Mouse (Mus musculus) megakaryocyte, embryonic 14.5 days (primary cell): ENCODE data around the gene Myd88.

Experiments used
- FLI1 ChIP-seq: IDR thresholded peaks from 2 replicates; pipeline ENCODE4 v1.6.1; 2012; ENCODE audit warnings: low read length, inconsistent platforms, mixed read lengths
- GATA1 ChIP-seq: IDR thresholded peaks from 3 replicates; pipeline ENCODE4 v1.6.1; 2012; ENCODE audit warnings: mixed read lengths, low read length, inconsistent platforms, borderline replicate concordance

DNA sequence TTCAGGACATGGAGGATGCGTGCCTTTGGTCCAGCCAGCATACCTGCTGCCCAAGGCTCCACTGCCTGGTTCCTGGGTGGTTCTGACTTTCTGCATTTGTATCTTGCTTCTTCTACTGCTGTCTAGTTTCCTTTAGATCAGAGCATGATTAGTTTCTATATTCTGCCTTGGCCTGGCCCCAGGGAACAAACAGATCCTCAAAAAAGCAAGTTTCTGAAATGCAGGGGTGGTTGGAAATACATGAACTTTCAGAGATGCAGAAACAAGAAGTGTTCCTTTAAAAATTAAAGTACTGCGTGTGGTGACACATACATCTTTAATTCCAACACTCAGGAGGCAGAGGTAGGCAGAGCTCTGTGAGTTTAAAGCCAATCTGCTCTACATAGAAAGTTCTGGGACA is 6.4 kb downstream of the Myd88 start:
- no peak for TF ChIP-seq GATA1
- TF ChIP-seq FLI1 = no peak
